Mouse (Mus musculus): ENCODE data around the gene Clec12a. TPM values are rescaled to one million over a fixed set of nuclear protein-coding genes. Genes with fewer than 3 reads are reported as not detected.

Gene Clec12a
- polyA plus RNA-seq, 1 experiment from 2014 or later: 0.36 TPM

DNA sequence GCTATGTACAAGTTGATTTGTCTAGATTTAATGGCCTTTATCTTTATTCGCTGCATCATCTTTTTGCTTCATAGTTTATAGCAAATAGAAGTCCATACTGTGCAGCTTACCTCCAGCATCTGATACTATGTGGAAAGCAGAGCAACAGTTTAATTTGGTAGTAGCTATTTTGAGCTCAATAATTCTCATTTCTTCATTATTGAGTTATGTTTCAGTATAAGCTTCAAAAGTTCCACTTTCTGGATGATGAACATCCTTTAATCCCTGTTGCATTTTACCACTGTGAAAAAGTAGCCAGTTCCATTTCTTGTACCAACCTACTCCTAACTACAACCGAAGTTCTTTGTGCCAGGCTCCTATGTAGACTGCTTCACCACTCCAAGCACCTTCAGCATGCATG, 66.1 kb downstream of the Clec12a start, which contains the start of gene Clec9a:
Gene Clec9a (plus strand): TSS at position 301 of the 400 bp plus-strand sequence.
- no peaks in the 10 kb centered on the region for H3K36me3 ChIP-seq (ENCODE audit: control insufficient read depth, insufficient read depth, low read length)
- no peak within 1 kb of the TSS for H3K4me2 ChIP-seq (replicated peaks; ENCODE audit: low read depth, low read length)
- no peak for DNase-seq (ENCODE audit: low spot score)
- H3K27ac ChIP-seq (ENCODE audit: low read depth, low read length): no peak within 1 kb of the TSS
- H3K27me3 ChIP-seq (ENCODE audit: control insufficient read depth, insufficient read depth, low read length): no peaks in the 10 kb centered on the region
- WGBS: 84% methylated on average over 2 of the region's 2 CpGs
- H3K4me1 ChIP-seq (replicated peaks; ENCODE audit: control insufficient read depth, insufficient read depth, low read length): no peaks in the 10 kb centered on the region
- ATAC-seq (ENCODE audit: low FRiP score): no peak
- H3K9ac ChIP-seq (ENCODE audit: low read depth, low read length): no peak within 1 kb of the TSS
- no peak within 1 kb of the TSS for H3K4me3 ChIP-seq (ENCODE audit: low read depth, low read length)
- H3K9me3 ChIP-seq (ENCODE audit: control insufficient read depth, low read length): no peaks in the 10 kb centered on the region

DNA sequence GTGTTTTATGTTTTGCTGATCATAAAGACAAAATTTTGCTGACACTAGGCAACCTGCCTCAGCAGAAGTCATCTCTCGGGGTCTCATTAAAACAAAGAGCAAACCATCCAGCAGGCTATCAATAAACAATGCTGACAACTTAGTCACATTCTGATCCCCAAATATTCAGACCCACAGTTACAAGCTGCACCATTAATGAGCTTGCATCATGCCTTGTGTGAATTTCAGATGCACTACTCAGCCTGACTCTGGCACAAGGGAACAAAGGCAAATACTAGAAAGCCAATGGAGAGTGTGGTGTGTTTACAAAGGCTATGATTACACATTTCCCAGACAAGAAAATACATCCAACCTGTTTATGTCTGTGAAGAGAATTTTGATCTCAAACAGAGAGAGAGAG, 71.7 kb downstream of the Clec12a start:
- ATAC-seq (ENCODE audit: low FRiP score): no peak
- no peaks in the 10 kb centered on the region for H3K27me3 ChIP-seq (ENCODE audit: control insufficient read depth, insufficient read depth, low read length)
- 93% methylated on average over 1 of the region's 1 CpGs for WGBS

More for the DNA sequence above, 71.7 kb downstream of the Clec12a start:
- Histone ChIP-seq H3K36me3 (ENCODE audit: control insufficient read depth, insufficient read depth, low read length) (no peaks in the 10 kb centered on the region), H3K4me3 (ENCODE audit: low read depth, low read length) (no peak overlapping the region), H3K4me2 (replicated peaks; ENCODE audit: low read depth, low read length) (no peak overlapping the region), H3K9me3 (ENCODE audit: control insufficient read depth, low read length) (no peaks in the 10 kb centered on the region), H3K9ac (ENCODE audit: low read depth, low read length) (no peak overlapping the region), H3K27ac (ENCODE audit: low read depth, low read length) (no peak overlapping the region), H3K4me1 (replicated peaks; ENCODE audit: control insufficient read depth, insufficient read depth, low read length) (no peaks in the 10 kb centered on the region)
- DNase-seq (ENCODE audit: low spot score): no peak

Other genes with a start within 250 kb of the Clec12a start
- not detected in 2 replicates for gene Clec2e, start 241.8 kb upstream of the Clec12a start, polyA plus RNA-seq (2014; fragmentation: Nextera tagmentation; extraction: Ambion mirVana)
- gene Clec2d, start 162.1 kb upstream of the Clec12a start, polyA plus RNA-seq (2014; fragmentation: Nextera tagmentation; extraction: Ambion mirVana): not detected in 2 replicates
- gene Cd69, start 67.3 kb upstream of the Clec12a start, polyA plus RNA-seq (2014; fragmentation: Nextera tagmentation; extraction: Ambion mirVana): 0.09 TPM in 1 of 2 replicates, not detected in the other
- gene 4922502D21Rik, start 10.9 kb upstream of the Clec12a start, polyA plus RNA-seq (2014; fragmentation: Nextera tagmentation; extraction: Ambion mirVana): not detected in 2 replicates
- gene Clec12b, start 43.2 kb downstream of the Clec12a start, polyA plus RNA-seq (2014; fragmentation: Nextera tagmentation; extraction: Ambion mirVana): not detected in 2 replicates
- 12.5 and 12.9 TPM in 2 replicates for gene Clec1b, start 54.6 kb downstream of the Clec12a start, polyA plus RNA-seq (2014; fragmentation: Nextera tagmentation; extraction: Ambion mirVana)
- gene Clec9a, start 66.2 kb downstream of the Clec12a start, polyA plus RNA-seq (2014; fragmentation: Nextera tagmentation; extraction: Ambion mirVana): 0.33 and 0.46 TPM in 2 replicates
- gene Clec1a, start 109.3 kb downstream of the Clec12a start, polyA plus RNA-seq (2014; fragmentation: Nextera tagmentation; extraction: Ambion mirVana): 1.3 and 1.4 TPM in 2 replicates
- gene Olr1, start 164.5 kb downstream of the Clec12a start, polyA plus RNA-seq (2014; fragmentation: Nextera tagmentation; extraction: Ambion mirVana): 0.14 TPM in 1 of 2 replicates, not detected in the other
- not detected in 2 replicates for gene Tmem52b, start 169.9 kb downstream of the Clec12a start, polyA plus RNA-seq (2014; fragmentation: Nextera tagmentation; extraction: Ambion mirVana)
- gene Gabarapl1, start 190.5 kb downstream of the Clec12a start, polyA plus RNA-seq (2014; fragmentation: Nextera tagmentation; extraction: Ambion mirVana): 22.7 and 26.7 TPM in 2 replicates
- gene Klre1, start 235.2 kb downstream of the Clec12a start, polyA plus RNA-seq (2014; fragmentation: Nextera tagmentation; extraction: Ambion mirVana): 0.11 TPM in 1 of 2 replicates, not detected in the other
- not detected in 2 replicates for gene Klrd1, start 249.1 kb downstream of the Clec12a start, polyA plus RNA-seq (2014; fragmentation: Nextera tagmentation; extraction: Ambion mirVana)

All from hindbrain, embryonic 11.5 days (tissue).